Mouse (Mus musculus) lung, embryonic 14.5 days (tissue): ENCODE measurements around the gene Ctsc. TPM values are rescaled to one million over a fixed set of nuclear protein-coding genes. Genes with fewer than 3 reads are reported as not detected.

Experiments used
- ATAC-seq: fragments of 200-750 bp; cut with Nextera tagmentation; 2 replicates; pipeline ENCODE4 v1.8.0; 2017; ENCODE audit warnings: mild to moderate bottlenecking, moderate TSS enrichment, moderate library complexity; ENCODE audit not compliant: insufficient read depth
- DNase-seq: peaks from one replicate; pipeline ENCODE4 v3.0.0-alpha.2; 2015
- H3K27ac ChIP-seq: fragments of 300-500 bp; sonication (generic); 2 replicates; pipeline ENCODE4 v1.5.1; 2014; ENCODE audit warnings: low read depth, mild to moderate bottlenecking, moderate library complexity
- H3K27me3 ChIP-seq: fragments of 300-500 bp; sonication (generic); 2 replicates; pipeline ENCODE4 v1.6.1; 2014; ENCODE audit warnings: low read length, control low read depth; ENCODE audit not compliant: insufficient read depth
- H3K36me3 ChIP-seq: fragments of 300-500 bp; sonication (generic); 2 replicates; pipeline ENCODE4 v1.6.1; 2014; ENCODE audit warnings: control low read depth; ENCODE audit not compliant: insufficient read depth
- H3K4me1 ChIP-seq: fragments of 300-500 bp; sonication (generic); 2 replicates; pipeline ENCODE4 v1.6.1; 2014; ENCODE audit warnings: antibody characterized with exemption, control low read depth; ENCODE audit not compliant: insufficient read depth
- H3K4me2 ChIP-seq: fragments of 300-500 bp; sonication (generic); 2 replicates; pipeline ENCODE4 v1.6.1; 2014; ENCODE audit warnings: mild to moderate bottlenecking
- H3K4me3 ChIP-seq: fragments of 300-500 bp; sonication (generic); 2 replicates; pipeline ENCODE4 v1.5.1; 2014; ENCODE audit warnings: low read depth, low read length
- H3K9ac ChIP-seq: fragments of 300-500 bp; sonication (generic); 2 replicates; pipeline ENCODE4 v1.6.1; 2014
- H3K9me3 ChIP-seq: fragments of 300-500 bp; sonication (generic); 2 replicates; pipeline ENCODE4 v1.6.1; 2016; ENCODE audit warnings: low read depth, low read length, control low read depth
- CTCF ChIP-seq: IDR thresholded peaks from 2 replicates; pipeline ENCODE4 v1.5.1; 2016; ENCODE audit warnings: antibody characterized with exemption, low read depth
- WGBS: fragments of 180-500 bp; shearing (Covaris S2); extraction: QIAGEN DNeasy Blood & Tissue Kit; methylation state at CpG from one replicate; pipeline ENCODE4 v1.1.7; 2014; 5-methylcytosine and 5-hydroxymethylcytosine counted together
- polyA plus RNA-seq: library from polyadenylated mRNA; unstranded; fragments of >200 nt; fragmentation: Nextera tagmentation; extraction: Ambion mirVana; gene quantifications from 2 replicates; pipeline ENCODE4 v1.2.1, GENCODE M21; 2014

The Ctsc gene
- polyA plus RNA-seq, 1 experiment from 2014 or later: 92.6 TPM

GRCm38 (mm10) chr7:88319414-88320140, 41.7 kb downstream of the Ctsc start:
- H3K4me2 ChIP-seq: no peak overlapping the region
- WGBS: 88% methylated on average over 3 of the region's 3 CpGs

GRCm38 (mm10) chr7:88320628-88321336, 42.9 kb downstream of the Ctsc start:
- H3K4me1 ChIP-seq: peaks cover 5% of the 10 kb centered on the region; the same call in 1 of the 2 replicates
- H3K9me3 ChIP-seq: no peaks in the 10 kb centered on the region
- no peak overlapping the region for H3K4me3 ChIP-seq
- ATAC-seq: peak; percentile 87
- no peaks in the 10 kb centered on the region for H3K36me3 ChIP-seq
- TF ChIP-seq CTCF: no peak
- 51% methylated on average over 12 of the region's 12 CpGs for WGBS
- no peak overlapping the region for H3K9ac ChIP-seq
- DNase-seq: peak; percentile 74
- H3K4me2 ChIP-seq: peak overlapping the region; percentile 4; the same call in 1 of the 2 replicates
- 0 out of 2 replicates have a peak overlapping the region, but pooled peaks have one; percentile 42 for H3K27ac ChIP-seq
- no peaks in the 10 kb centered on the region for H3K27me3 ChIP-seq

More at GRCm38 (mm10) chr7:88319414-88320140, 41.7 kb downstream of the Ctsc start:
- DNase-seq (no peak), ATAC-seq (no peak)
- H3K36me3 ChIP-seq: no peaks in the 10 kb centered on the region
- no peaks in the 10 kb centered on the region for H3K9me3 ChIP-seq
- no peak overlapping the region for H3K4me3 ChIP-seq
- peaks cover 5% of the 10 kb centered on the region; the same call in 1 of the 2 replicates for H3K4me1 ChIP-seq
- no peak overlapping the region for H3K27ac ChIP-seq
- no peak for TF ChIP-seq CTCF
- H3K9ac ChIP-seq: no peak overlapping the region
- H3K27me3 ChIP-seq: no peaks in the 10 kb centered on the region

- no peak overlapping the region for H3K4me3 ChIP-seq
- 65% methylated on average over 2 of the region's 2 CpGs for WGBS
- no peak overlapping the region for H3K27ac ChIP-seq
- ATAC-seq (no peak), DNase-seq (no peak)
- H3K4me1 ChIP-seq: peaks cover 5% of the 10 kb centered on the region; the same call in 1 of the 2 replicates
- no peak for TF ChIP-seq CTCF
- H3K9me3 ChIP-seq: no peaks in the 10 kb centered on the region
- no peaks in the 10 kb centered on the region for H3K27me3 ChIP-seq
- no peaks in the 10 kb centered on the region for H3K36me3 ChIP-seq
- no peak overlapping the region for H3K4me2 ChIP-seq
- H3K9ac ChIP-seq: no peak overlapping the region
Measured at GRCm38 (mm10) chr7:88322431-88322830, 44.5 kb downstream of the Ctsc start.

GRCm38 (mm10) chr7:88327495-88327894, 49.6 kb downstream of the Ctsc start:
- ATAC-seq: no peak
- no peaks in the 10 kb centered on the region for H3K9me3 ChIP-seq
- H3K4me2 ChIP-seq: no peak overlapping the region
- DNase-seq: no peak
- no peak overlapping the region for H3K9ac ChIP-seq
- TF ChIP-seq CTCF: no peak
- H3K4me1 ChIP-seq: no peaks in the 10 kb centered on the region
- H3K27me3 ChIP-seq: no peaks in the 10 kb centered on the region
- H3K27ac ChIP-seq: no peak overlapping the region
- H3K36me3 ChIP-seq: no peaks in the 10 kb centered on the region
- no peak overlapping the region for H3K4me3 ChIP-seq

GRCm38 (mm10) chr7:88343828-88344227, 65.9 kb downstream of the Ctsc start:
- DNase-seq: peak; percentile 22
- Histone ChIP-seq H3K4me2 (no peak overlapping the region), H3K36me3 (no peaks in the 10 kb centered on the region), H3K27ac (no peak overlapping the region), H3K4me3 (no peak overlapping the region), H3K27me3 (no peaks in the 10 kb centered on the region), H3K9me3 (no peaks in the 10 kb centered on the region), H3K4me1 (no peaks in the 10 kb centered on the region), H3K9ac (no peak overlapping the region)
- TF ChIP-seq CTCF: peak; percentile 75
- no peak for ATAC-seq

GRCm38 (mm10) chr7:88346035-88346434, 68.2 kb downstream of the Ctsc start:
- no peaks in the 10 kb centered on the region for H3K4me1 ChIP-seq
- WGBS: 79% methylated on average over 1 of the region's 1 CpGs
- H3K4me2 ChIP-seq: no peak overlapping the region
- TF ChIP-seq CTCF: no peak
- no peak for ATAC-seq
- H3K9me3 ChIP-seq: no peaks in the 10 kb centered on the region
- H3K27me3 ChIP-seq: no peaks in the 10 kb centered on the region
- H3K4me3 ChIP-seq: no peak overlapping the region
- DNase-seq: no peak
- no peaks in the 10 kb centered on the region for H3K36me3 ChIP-seq
- H3K27ac ChIP-seq: no peak overlapping the region
- no peak overlapping the region for H3K9ac ChIP-seq
